Mouse (Mus musculus) left cerebral cortex, postnatal 4 days (tissue): ENCODE measurements at regions not wholly inside any gene's neighbourhood (a gene's known extent, or its start where the extent isn't known, plus 50 kb on each side); places are given as distances from the start of the nearest gene placed in this dataset.
"Not testable (repeated sequence)": the region's sequence is repeated elsewhere in the genome, so short reads cannot be mapped to it uniquely, and the experiment has no call there.

Source experiments
- DNase-seq: peaks from one replicate; pipeline ENCODE4 v3.0.0-alpha.2; 2022
- intact Hi-C: fragments of 180-260 bp; cut with DNase I; formaldehyde crosslinking; loops from one replicate; pipeline ENCODE4 v1.15.1; 2025

- DNase-seq: no peak
- intact Hi-C loops: no loop called here
Measured at GRCm38 (mm10) chr5:4348334-4348733, 156.2 kb downstream of the Mterf1b start.

DNA sequence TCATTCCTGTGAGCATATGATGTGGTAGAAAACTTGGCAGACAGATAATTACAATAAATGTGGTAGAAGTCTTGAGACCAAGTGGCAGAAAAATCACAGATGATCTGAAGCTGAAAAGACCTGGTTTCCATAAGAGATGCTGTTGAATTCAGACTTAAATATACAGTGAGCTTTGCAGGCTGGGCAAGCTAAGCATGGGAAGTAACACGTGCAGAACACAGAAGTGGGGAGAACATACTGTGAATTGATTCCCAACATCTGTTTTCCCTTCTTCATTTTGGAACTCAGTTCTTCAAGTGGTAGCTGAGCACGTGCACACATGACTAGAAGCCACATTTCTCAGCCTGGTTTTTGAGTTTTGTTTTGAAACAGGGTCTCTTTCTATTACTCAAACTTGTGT lies 157.8 kb downstream of the Mterf1b start:
- no peak for DNase-seq

GRCm38 (mm10) chr5:4355609-4356224 lies 163.6 kb downstream of the Mterf1b start:
- intact Hi-C loops: no loop called here
- no peak for DNase-seq

More for the DNA sequence above, 157.8 kb downstream of the Mterf1b start:
- intact Hi-C loops: no loop called here

- intact Hi-C loops, DNase-seq: not testable (repeated sequence)
Measured at GRCm38 (mm10) chr5:4356555-4357273, 164.5 kb downstream of the Mterf1b start.

- DNase-seq, intact Hi-C loops: not testable (repeated sequence)
Measured at GRCm38 (mm10) chr5:4361547-4361946, 169.4 kb downstream of the Mterf1b start.

- intact Hi-C loops, DNase-seq: not testable (repeated sequence)
Measured at GRCm38 (mm10) chr5:4384719-4385118, 192.6 kb downstream of the Mterf1b start.

- intact Hi-C loops: no loop called here
- peak; percentile 38 for DNase-seq
Measured at GRCm38 (mm10) chr5:4391083-4391482, 198.9 kb downstream of the Mterf1b start.

- intact Hi-C loops, DNase-seq: not testable (repeated sequence)
Measured at GRCm38 (mm10) chr5:4394353-4395052, 202.3 kb downstream of the Mterf1b start.

- no peak for DNase-seq
- intact Hi-C loops: no loop called here
Measured at GRCm38 (mm10) chr5:4398087-4398486, 205.9 kb downstream of the Mterf1b start.

DNA sequence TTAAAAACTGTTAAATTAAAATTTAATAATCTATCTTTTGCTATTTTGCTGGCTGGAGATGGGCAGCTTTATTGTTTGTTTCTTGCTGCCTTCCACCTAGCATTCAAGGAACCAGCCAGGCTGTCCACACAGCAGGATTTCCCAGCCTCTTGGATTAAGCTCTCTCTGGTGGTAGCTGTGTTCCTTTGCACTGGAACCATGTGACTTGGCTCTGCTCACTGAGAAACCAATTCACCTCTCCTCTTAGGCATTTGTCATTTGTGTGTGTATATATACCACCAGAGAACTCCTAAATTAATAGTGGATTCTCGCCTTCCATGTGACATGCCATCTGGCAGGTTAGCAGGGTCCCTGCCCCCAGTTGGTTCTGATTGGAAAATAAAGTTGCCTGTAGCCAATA lies 225.6 kb downstream of the Mterf1b start:
- intact Hi-C loops: no loop called here
- DNase-seq: peak; percentile 25
